Mouse (Mus musculus) colon, adult 2 months (tissue): ENCODE data around the gene Cwc25. TPM values are rescaled to one million over a fixed set of nuclear protein-coding genes. Genes with fewer than 3 reads are reported as not detected.

ENCODE experiments used
- polyA plus RNA-seq: library from polyadenylated mRNA; depleted of rRNA; stranded (reverse); fragments of >200 nt; gene quantifications from 2 replicates; pipeline ENCODE4 v1.2.3, GENCODE M21; 2012; rRNA removed

The Cwc25 gene
- polyA plus RNA-seq, result 5.4 and 6.2 TPM in 2 replicates

DNA sequence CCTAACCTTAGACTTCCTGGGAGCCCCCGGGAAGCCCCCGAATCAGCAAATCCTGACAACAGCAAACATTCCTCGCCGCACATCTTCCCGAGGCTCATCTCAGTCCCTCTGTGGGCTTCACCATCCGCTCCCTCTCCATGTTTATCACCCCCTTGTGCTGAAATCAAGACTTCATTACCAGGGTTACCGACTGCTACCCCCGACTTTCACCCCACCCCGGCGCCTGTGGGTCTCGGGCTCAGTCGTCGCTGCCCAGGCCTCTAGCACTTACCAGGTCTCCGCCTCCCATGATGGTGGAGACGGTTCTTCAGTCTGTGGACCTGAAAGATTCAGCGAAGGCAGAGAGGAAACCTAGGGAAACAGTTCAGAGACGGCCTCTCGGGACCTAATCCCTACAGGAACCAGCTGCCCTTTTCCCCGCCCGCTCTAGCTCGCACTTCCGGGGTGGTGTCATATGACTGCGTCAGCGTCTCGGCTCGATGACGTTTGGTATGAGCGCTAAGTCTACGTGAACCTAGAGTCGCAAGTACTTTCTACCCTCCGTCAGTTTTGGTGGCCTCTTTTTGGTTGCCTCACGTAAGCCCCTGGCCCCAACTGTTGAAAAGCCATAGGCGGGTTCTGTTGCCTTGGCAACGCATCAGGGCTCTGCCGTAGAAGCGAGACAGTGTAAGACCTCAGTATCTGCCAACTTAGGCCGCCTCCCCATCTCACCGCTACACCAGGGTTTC, at the start of gene Cwc25:
Gene Cwc25 (minus strand): TSS at position 403 of the 728 bp plus-strand sequence.

DNA sequence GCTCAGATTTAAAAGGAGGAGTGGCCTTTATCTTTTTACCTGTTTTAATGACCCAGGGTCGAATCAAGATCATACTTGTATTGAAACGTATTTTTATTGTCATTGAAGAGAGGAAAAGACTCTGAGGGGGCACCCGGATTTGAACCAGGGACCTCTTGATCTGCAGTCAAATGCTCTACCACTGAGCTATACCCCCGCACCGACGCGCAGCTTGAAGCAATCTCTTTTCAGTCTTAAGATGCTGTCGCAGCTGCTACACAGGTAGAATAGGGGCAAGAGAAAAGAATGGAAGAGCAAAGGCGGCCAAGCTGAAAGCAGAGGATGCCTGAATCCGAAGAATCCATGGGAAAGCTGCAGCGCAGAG, 32.4 kb upstream of the Cwc25 start, which contains the start of gene Lasp1:
Gene Lasp1 (plus strand): TSS at position 219 of the 364 bp plus-strand sequence.

DNA sequence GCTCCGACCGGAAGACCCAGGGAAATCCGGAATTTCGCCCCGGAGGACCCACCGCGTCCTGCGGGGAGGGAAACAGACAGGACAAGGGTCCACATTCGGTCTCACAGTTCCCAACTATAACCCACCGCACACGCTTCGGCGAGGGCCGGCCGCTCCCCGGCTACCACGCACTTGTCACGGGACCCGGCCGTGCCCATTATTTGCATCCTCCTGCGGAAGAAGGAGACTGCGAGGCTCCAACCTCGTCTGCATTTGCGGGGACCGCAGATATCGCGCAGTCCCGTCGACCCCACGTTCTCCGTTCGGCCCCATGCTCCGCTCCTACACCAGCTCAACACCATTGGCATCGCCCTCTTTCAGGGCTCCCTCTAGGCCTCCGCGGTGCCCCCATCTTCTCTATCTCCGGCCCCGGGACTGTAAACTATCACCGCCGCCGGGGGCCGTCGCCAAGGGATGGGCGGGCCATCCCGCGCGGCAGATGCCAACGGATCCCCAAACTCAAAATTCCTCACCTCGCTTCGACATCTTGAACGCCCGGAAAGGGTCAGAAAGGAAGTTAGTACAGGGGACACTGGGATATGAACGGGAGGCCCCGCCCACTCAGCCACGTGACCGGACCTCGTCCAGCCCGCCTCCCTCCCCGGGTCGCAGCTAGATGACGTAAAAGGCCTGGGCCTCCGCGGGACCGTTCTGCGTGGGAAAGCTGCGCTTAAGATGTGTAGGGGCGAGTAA, 15.6 kb upstream of the Cwc25 start, which contains the start of gene Rpl23:
Gene Rpl23 (minus strand): TSS at position 606 of the 732 bp plus-strand sequence.

GRCm38 (mm10) chr11:97775808-97776496, 9.6 kb upstream of the Cwc25 start, which contains the start of gene 1700001P01Rik:
TSS of gene 1700001P01Rik (minus strand) at chr11:97775918.

DNA sequence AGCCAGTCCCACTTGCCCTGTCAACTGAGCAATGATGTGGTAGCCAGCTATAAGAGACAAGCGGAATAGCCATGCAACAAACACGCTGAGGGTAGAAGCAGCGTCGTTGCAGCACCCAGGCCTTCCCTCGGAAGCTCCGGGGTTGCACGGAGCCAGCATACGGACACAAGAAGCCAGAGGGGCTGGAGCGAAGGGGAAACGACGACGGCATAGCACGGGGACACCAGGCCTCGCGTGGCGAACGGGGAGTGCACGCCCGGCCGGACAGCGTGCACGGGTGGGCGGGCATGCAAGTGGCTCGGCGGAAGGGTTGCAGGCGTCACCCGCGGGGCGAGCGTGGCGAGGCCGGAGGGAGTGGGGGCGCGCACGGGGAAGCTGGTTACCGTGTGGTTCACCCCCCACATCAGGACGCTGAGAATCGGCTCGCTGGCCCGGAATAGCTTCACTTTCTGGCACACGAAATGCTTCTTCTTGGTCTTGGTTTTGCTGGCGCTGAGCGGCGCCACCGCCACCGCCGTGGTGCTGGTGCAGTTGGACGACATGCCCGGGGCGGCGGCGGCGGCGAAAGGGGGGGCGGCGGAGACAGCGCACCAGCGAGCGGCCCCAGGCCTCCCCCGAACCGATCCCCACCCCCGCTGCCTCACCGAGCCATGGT, 22.2 kb downstream of the Cwc25 start, which contains the start of gene Pip4k2b:
Gene Pip4k2b (minus strand): TSS at position 642 of the 655 bp plus-strand sequence.

GRCm38 (mm10) chr11:97703039-97703826, 63.1 kb downstream of the Cwc25 start, which contains the start of gene Psmb3:
TSS of gene Psmb3 (plus strand) at chr11:97703399.

GRCm38 (mm10) chr11:97700003-97700745, 66.2 kb downstream of the Cwc25 start, which contains the start of gene Pcgf2:
TSS of gene Pcgf2 (minus strand) at chr11:97700497.

Other genes starting within 250 kb of the Cwc25 start
- 0.73 and 0.81 TPM in 2 replicates for gene Srcin1, start 190.4 kb downstream of the Cwc25 start, polyA plus RNA-seq
- gene Epop, start 136.9 kb downstream of the Cwc25 start, polyA plus RNA-seq, result 4.3 and 4.6 TPM in 2 replicates
- gene Mllt6, start 103.1 kb downstream of the Cwc25 start, polyA plus RNA-seq, result 45.1 and 49.9 TPM in 2 replicates
- 149 and 167 TPM in 2 replicates for gene Cisd3, start 80.7 kb downstream of the Cwc25 start, polyA plus RNA-seq
- gene Pcgf2, start 66.1 kb downstream of the Cwc25 start, polyA plus RNA-seq, result 95.9 and 122 TPM in 2 replicates
- gene Psmb3, start 63.2 kb downstream of the Cwc25 start, polyA plus RNA-seq, result 214 and 261 TPM in 2 replicates
- 5.8 and 6.2 TPM in 2 replicates for gene Pip4k2b, start 21.9 kb downstream of the Cwc25 start, polyA plus RNA-seq
- gene 1700001P01Rik, start 9.4 kb upstream of the Cwc25 start, polyA plus RNA-seq, result 0.22 TPM in 1 of 2 replicates, not detected in the other
- gene Rpl23, start 15.9 kb upstream of the Cwc25 start, polyA plus RNA-seq, result 86.3 and 88.2 TPM in 2 replicates
- 238 and 246 TPM in 2 replicates for gene Lasp1, start 32.4 kb upstream of the Cwc25 start, polyA plus RNA-seq
- 1.4 and 2.0 TPM in 2 replicates for gene B230217C12Rik, start 74.2 kb upstream of the Cwc25 start, polyA plus RNA-seq
- 0.14 TPM in 2 replicates for gene Fbxo47, start 117.6 kb upstream of the Cwc25 start, polyA plus RNA-seq
- 2.0 and 2.4 TPM in 2 replicates for gene Plxdc1, start 219.9 kb upstream of the Cwc25 start, polyA plus RNA-seq
- 1.1 and 1.3 TPM in 2 replicates for gene Arl5c, start 229.6 kb upstream of the Cwc25 start, polyA plus RNA-seq